Mouse (Mus musculus): Measurements from ENCODE around the gene Nfkbiz. TPM values are rescaled to one million over a fixed set of nuclear protein-coding genes. Genes with fewer than 3 reads are reported as not detected.
"Not testable (repeated sequence)": the region's sequence is repeated elsewhere in the genome, so short reads cannot be mapped to it uniquely, and the experiment has no call there.

Nfkbiz gene
- polyA plus RNA-seq, 1 experiment from 2014 or later: 16.0 TPM

DNA sequence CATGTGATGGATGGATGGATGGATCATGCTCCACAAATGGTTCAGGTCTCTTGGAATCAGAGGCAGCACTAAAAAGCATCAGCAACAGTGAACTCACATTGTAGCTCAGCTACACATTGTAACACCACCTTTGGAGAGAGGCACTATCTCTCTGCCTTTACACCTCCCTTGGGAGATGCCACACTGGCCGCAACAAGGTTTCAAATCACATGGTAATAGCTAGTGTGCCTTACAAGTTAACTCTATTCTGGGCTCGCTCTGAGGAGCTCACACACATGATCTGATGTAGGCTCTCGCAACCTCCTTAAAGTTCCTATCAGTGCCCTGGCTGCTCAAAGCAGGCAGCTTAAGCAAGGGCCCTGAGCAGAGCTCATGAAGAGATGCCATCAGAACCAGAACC lies 11.8 kb upstream of the Nfkbiz start:
- Histone ChIP-seq H3K4me2 (replicated peaks; ENCODE audit: low read depth, low read length) (no peak overlapping the region), H3K4me1 (ENCODE audit: insufficient read depth, low read depth, low read length) (no peaks in the 10 kb centered on the region), H3K4me3 (ENCODE audit: low read depth, low read length) (no peak overlapping the region), H3K27ac (ENCODE audit: low read length) (no peak overlapping the region), H3K9me3 (ENCODE audit: low read length) (no peaks in the 10 kb centered on the region), H3K9ac (replicated peaks; ENCODE audit: low read depth) (no peak overlapping the region), H3K36me3 (ENCODE audit: insufficient read depth, low read length) (no peaks in the 10 kb centered on the region), H3K27me3 (replicated peaks; ENCODE audit: insufficient read depth, low read length) (no peaks in the 10 kb centered on the region)
- DNase-seq (ENCODE audit: low spot score) (no peak), ATAC-seq (no peak)
- WGBS: 93% methylated on average over 3 of the region's 3 CpGs
- no peak for TF ChIP-seq EP300 (IDR thresholded peaks at IDR 0.05)
- no peak for TF ChIP-seq CTCF (IDR thresholded peaks at IDR 0.05)

GRCm38 (mm10) chr16:55847679-55848078 lies 9.0 kb upstream of the Nfkbiz start:
- Histone ChIP-seq H3K36me3 (ENCODE audit: insufficient read depth, low read length) (0 out of 2 replicates have a peak, but pooled peaks cover 3% of the 10 kb centered on the region), H3K27ac (ENCODE audit: low read length) (no peak overlapping the region), H3K9me3 (ENCODE audit: low read length) (no peaks in the 10 kb centered on the region), H3K9ac (replicated peaks; ENCODE audit: low read depth) (no peak overlapping the region), H3K27me3 (replicated peaks; ENCODE audit: insufficient read depth, low read length) (no peaks in the 10 kb centered on the region), H3K4me1 (ENCODE audit: insufficient read depth, low read depth, low read length) (no peaks in the 10 kb centered on the region), H3K4me2 (replicated peaks; ENCODE audit: low read depth, low read length) (no peak overlapping the region), H3K4me3 (ENCODE audit: low read depth, low read length) (no peak overlapping the region)
- DNase-seq (ENCODE audit: low spot score) (no peak), ATAC-seq (no peak)
- TF ChIP-seq EP300 (IDR thresholded peaks at IDR 0.05) (no peak), CTCF (IDR thresholded peaks at IDR 0.05) (no peak)
- WGBS: 63% methylated on average over 8 of the region's 8 CpGs

- ATAC-seq (no peak), DNase-seq (ENCODE audit: low spot score) (no peak)
- TF ChIP-seq CTCF (IDR thresholded peaks at IDR 0.05): no peak
- no peak for TF ChIP-seq EP300 (IDR thresholded peaks at IDR 0.05)
- no peak overlapping the region for H3K4me2 ChIP-seq (replicated peaks; ENCODE audit: low read depth, low read length)
- H3K9me3 ChIP-seq (ENCODE audit: low read length): no peaks in the 10 kb centered on the region
- H3K27ac ChIP-seq (ENCODE audit: low read length): no peak overlapping the region
- H3K4me3 ChIP-seq (ENCODE audit: low read depth, low read length): no peak overlapping the region
- no peaks in the 10 kb centered on the region for H3K4me1 ChIP-seq (ENCODE audit: insufficient read depth, low read depth, low read length)
- H3K9ac ChIP-seq (replicated peaks; ENCODE audit: low read depth): no peak overlapping the region
- 0 out of 2 replicates have a peak, but pooled peaks cover 3% of the 10 kb centered on the region for H3K36me3 ChIP-seq (ENCODE audit: insufficient read depth, low read length)
- WGBS: 95% methylated on average over 3 of the region's 3 CpGs
- H3K27me3 ChIP-seq (replicated peaks; ENCODE audit: insufficient read depth, low read length): no peaks in the 10 kb centered on the region
Measured at GRCm38 (mm10) chr16:55844847-55845246, 6.1 kb upstream of the Nfkbiz start.

DNA sequence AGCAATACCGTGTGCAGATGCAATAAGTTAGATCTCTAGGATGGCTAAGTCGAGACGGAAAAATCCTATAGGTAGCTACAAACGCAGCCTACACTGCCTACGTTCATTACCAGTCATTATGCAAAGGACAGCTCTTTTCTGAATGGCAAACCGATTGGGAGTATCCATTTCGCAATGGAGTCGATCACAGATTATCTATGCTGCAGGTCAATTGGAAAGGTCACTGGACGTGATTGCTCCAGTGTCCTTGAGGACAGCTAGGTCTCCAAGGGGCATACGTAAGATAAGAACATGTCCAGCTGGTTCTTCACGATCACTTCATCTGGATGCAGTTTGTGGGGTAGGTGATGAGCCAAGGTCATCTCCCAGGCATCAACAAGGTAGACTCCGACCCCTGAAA lies 5.2 kb upstream of the Nfkbiz start:
- H3K4me2 ChIP-seq (replicated peaks; ENCODE audit: low read depth, low read length): no peak overlapping the region
- TF ChIP-seq CTCF (IDR thresholded peaks at IDR 0.05) (no peak), EP300 (IDR thresholded peaks at IDR 0.05) (no peak)
- H3K4me1 ChIP-seq (ENCODE audit: insufficient read depth, low read depth, low read length): no peaks in the 10 kb centered on the region
- no peaks in the 10 kb centered on the region for H3K27me3 ChIP-seq (replicated peaks; ENCODE audit: insufficient read depth, low read length)
- H3K27ac ChIP-seq (ENCODE audit: low read length): no peak overlapping the region
- 95% methylated on average over 12 of the region's 12 CpGs for WGBS
- H3K9me3 ChIP-seq (ENCODE audit: low read length): no peaks in the 10 kb centered on the region
- no peak overlapping the region for H3K4me3 ChIP-seq (ENCODE audit: low read depth, low read length)
- no peak overlapping the region for H3K9ac ChIP-seq (replicated peaks; ENCODE audit: low read depth)
- ATAC-seq (no peak), DNase-seq (ENCODE audit: low spot score) (no peak)
- H3K36me3 ChIP-seq (ENCODE audit: insufficient read depth, low read length): 0 out of 2 replicates have a peak, but pooled peaks cover 3% of the 10 kb centered on the region

DNA sequence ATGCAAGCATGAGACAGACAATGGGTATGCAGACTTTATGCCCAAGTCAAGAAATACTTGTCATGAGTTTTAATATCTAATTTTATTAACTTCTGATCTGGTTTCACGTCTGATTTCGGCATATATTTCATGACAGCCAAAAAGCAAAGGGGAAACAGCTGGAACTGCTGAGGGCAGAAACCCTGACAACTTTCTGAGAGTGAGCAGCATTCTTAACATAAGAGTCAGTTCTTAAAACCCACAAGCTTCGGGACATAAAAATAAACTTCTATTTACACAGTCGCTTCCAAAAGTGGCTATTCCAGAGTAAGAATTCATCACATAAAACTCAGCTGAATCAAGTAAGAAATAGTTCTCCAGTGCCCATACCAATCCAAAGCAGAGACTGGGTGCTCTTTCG lies 4.4 kb upstream of the Nfkbiz start:
- TF ChIP-seq CTCF (IDR thresholded peaks at IDR 0.05): no peak
- TF ChIP-seq EP300 (IDR thresholded peaks at IDR 0.05): no peak
- Histone ChIP-seq H3K36me3 (ENCODE audit: insufficient read depth, low read length) (0 out of 2 replicates have a peak, but pooled peaks cover 3% of the 10 kb centered on the region), H3K4me3 (ENCODE audit: low read depth, low read length) (no peak overlapping the region), H3K9ac (replicated peaks; ENCODE audit: low read depth) (no peak overlapping the region), H3K4me2 (replicated peaks; ENCODE audit: low read depth, low read length) (no peak overlapping the region), H3K27me3 (replicated peaks; ENCODE audit: insufficient read depth, low read length) (no peaks in the 10 kb centered on the region), H3K9me3 (ENCODE audit: low read length) (no peaks in the 10 kb centered on the region), H3K4me1 (ENCODE audit: insufficient read depth, low read depth, low read length) (peaks cover under 1% of the 10 kb centered on the region; the same call in 1 of the 2 replicates), H3K27ac (ENCODE audit: low read length) (no peak overlapping the region)
- 61% methylated on average over 5 of the region's 5 CpGs for WGBS
- DNase-seq (ENCODE audit: low spot score): peak; percentile 5
- no peak for ATAC-seq

DNA sequence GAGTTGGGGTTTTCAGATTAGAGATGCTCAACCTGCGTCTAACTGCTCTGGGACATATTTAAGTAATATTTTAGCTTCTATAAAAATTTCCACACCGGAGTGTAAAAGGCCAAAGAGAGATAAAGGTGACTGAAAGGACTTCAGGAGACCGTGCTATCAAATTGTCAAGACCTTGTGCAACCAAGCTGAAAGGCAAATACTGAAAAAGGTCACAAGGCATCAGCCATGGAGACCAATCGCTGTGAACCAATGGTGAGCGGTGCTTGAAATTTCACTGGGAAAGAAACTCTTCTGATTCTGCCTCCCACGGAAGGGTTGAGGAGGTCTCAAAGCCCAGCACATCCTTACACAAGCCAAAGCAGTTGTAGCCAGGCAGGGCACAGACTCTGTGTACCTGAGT lies 2.8 kb upstream of the Nfkbiz start:
- 85% methylated on average over 6 of the region's 6 CpGs for WGBS
- TF ChIP-seq EP300 (IDR thresholded peaks at IDR 0.05) (no peak), CTCF (IDR thresholded peaks at IDR 0.05) (no peak)
- ATAC-seq (no peak), DNase-seq (ENCODE audit: low spot score) (no peak)
- Histone ChIP-seq H3K27me3 (replicated peaks; ENCODE audit: insufficient read depth, low read length) (no peaks in the 10 kb centered on the region), H3K9me3 (ENCODE audit: low read length) (no peaks in the 10 kb centered on the region), H3K4me2 (replicated peaks; ENCODE audit: low read depth, low read length) (no peak overlapping the region), H3K4me1 (ENCODE audit: insufficient read depth, low read depth, low read length) (peaks cover 3% of the 10 kb centered on the region; the same call in 1 of the 2 replicates), H3K9ac (replicated peaks; ENCODE audit: low read depth) (no peak overlapping the region), H3K36me3 (ENCODE audit: insufficient read depth, low read length) (0 out of 2 replicates have a peak, but pooled peaks cover 3% of the 10 kb centered on the region), H3K27ac (ENCODE audit: low read length) (no peak overlapping the region), H3K4me3 (ENCODE audit: low read depth, low read length) (no peak overlapping the region)

- TF ChIP-seq EP300 (IDR thresholded peaks at IDR 0.05) (no peak), CTCF (IDR thresholded peaks at IDR 0.05) (no peak)
- WGBS: 4% methylated on average over 3 of the region's 3 CpGs
- H3K9me3 ChIP-seq (ENCODE audit: low read length): no peaks in the 10 kb centered on the region
- H3K4me1 ChIP-seq (ENCODE audit: insufficient read depth, low read depth, low read length): peaks cover 3% of the 10 kb centered on the region; the same call in 1 of the 2 replicates
- ATAC-seq (no peak), DNase-seq (ENCODE audit: low spot score) (no peak)
- H3K27ac ChIP-seq (ENCODE audit: low read length): peak overlapping the region; percentile 95
- no peaks in the 10 kb centered on the region for H3K36me3 ChIP-seq (ENCODE audit: insufficient read depth, low read length)
- H3K9ac ChIP-seq (replicated peaks; ENCODE audit: low read depth): peak overlapping the region; percentile 79; the same call in 1 of the 2 replicates
- peak overlapping the region; percentile 48 for H3K4me2 ChIP-seq (replicated peaks; ENCODE audit: low read depth, low read length)
- peak overlapping the region; percentile 60 for H3K4me3 ChIP-seq (ENCODE audit: low read depth, low read length)
- H3K27me3 ChIP-seq (replicated peaks; ENCODE audit: insufficient read depth, low read length): no peaks in the 10 kb centered on the region
Measured at GRCm38 (mm10) chr16:55838129-55838509, 580 bp downstream of the Nfkbiz start.

- H3K36me3 ChIP-seq (ENCODE audit: insufficient read depth, low read length); H3K27me3 ChIP-seq (replicated peaks; ENCODE audit: insufficient read depth, low read length); H3K4me2 ChIP-seq (replicated peaks; ENCODE audit: low read depth, low read length); H3K27ac ChIP-seq (ENCODE audit: low read length); ATAC-seq; H3K4me1 ChIP-seq (ENCODE audit: insufficient read depth, low read depth, low read length); H3K9ac ChIP-seq (replicated peaks; ENCODE audit: low read depth); H3K9me3 ChIP-seq (ENCODE audit: low read length): not testable (repeated sequence)
- peak; percentile 3 for DNase-seq (ENCODE audit: low spot score)
- WGBS: 87% methylated on average over 8 of the region's 8 CpGs
- 0 out of 2 replicates have a peak overlapping the region, but pooled peaks have one; percentile 60 for H3K4me3 ChIP-seq (ENCODE audit: low read depth, low read length)
Measured at GRCm38 (mm10) chr16:55837653-55838052, 1.0 kb downstream of the Nfkbiz start.
